Mouse (Mus musculus) E14TG2a.4 (cell line): ENCODE measurements around the gene Nrp2.

Source experiments
- H3K27me3 ChIP-seq: 2 replicates; pipeline ENCODE4 v1.6.1; 2014; ENCODE audit warnings: low read length, control low read depth; ENCODE audit not compliant: insufficient read depth
- H3K36me3 ChIP-seq: 2 replicates; pipeline ENCODE4 v1.6.1; 2014; ENCODE audit warnings: low read length, control low read depth; ENCODE audit not compliant: insufficient read depth
- H3K4me1 ChIP-seq: replicated peaks from 2 replicates; pipeline ENCODE4 v1.6.1; 2014; ENCODE audit warnings: low read depth, low read length, control low read depth
- H3K4me3 ChIP-seq: replicated peaks from 2 replicates; pipeline ENCODE4 v1.5.1; 2014; ENCODE audit warnings: mild to moderate bottlenecking, low read length
- H3K9me3 ChIP-seq: 2 replicates; pipeline ENCODE4 v1.6.1; 2014; ENCODE audit warnings: low read length, control low read depth
- CTCF ChIP-seq: conservative IDR thresholded peaks from 2 replicates; pipeline ENCODE4 v1.5.1; 2014; ENCODE audit warnings: low read length
- NANOG ChIP-seq: IDR thresholded peaks from 2 replicates; pipeline ENCODE4 v1.6.1; 2014; ENCODE audit warnings: borderline replicate concordance, low read length, mixed read lengths
- POU5F1 ChIP-seq: IDR thresholded peaks from 2 replicates; pipeline ENCODE4 v1.6.1; 2014; ENCODE audit warnings: low read length, borderline replicate concordance

The Nrp2 gene

GRCm38 (mm10) chr1:62853362-62853761 lies 150.3 kb downstream of the Nrp2 start:
- H3K27me3 ChIP-seq = no peaks in the 10 kb centered on the region
- TF ChIP-seq NANOG (no peak), POU5F1 (no peak), CTCF (no peak)
- H3K4me3 ChIP-seq = no peak overlapping the region
- no peaks in the 10 kb centered on the region for H3K9me3 ChIP-seq
- H3K4me1 ChIP-seq = no peaks in the 10 kb centered on the region
- no peaks in the 10 kb centered on the region for H3K36me3 ChIP-seq

GRCm38 (mm10) chr1:62853996-62854395 lies 150.9 kb downstream of the Nrp2 start:
- Histone ChIP-seq H3K9me3 (no peaks in the 10 kb centered on the region), H3K36me3 (no peaks in the 10 kb centered on the region), H3K4me3 (no peak overlapping the region), H3K4me1 (no peaks in the 10 kb centered on the region), H3K27me3 (no peaks in the 10 kb centered on the region)
- TF ChIP-seq NANOG (no peak), POU5F1 (no peak), CTCF (no peak)

- Histone ChIP-seq H3K4me3 (no peak overlapping the region), H3K27me3 (no peaks in the 10 kb centered on the region), H3K36me3 (no peaks in the 10 kb centered on the region), H3K4me1 (no peaks in the 10 kb centered on the region), H3K9me3 (no peaks in the 10 kb centered on the region)
- TF ChIP-seq POU5F1 = no peak
- no peak for TF ChIP-seq CTCF
- no peak for TF ChIP-seq NANOG
These were observed 156.0 kb downstream of the Nrp2 start for GRCm38 (mm10) chr1:62859098-62859497.

GRCm38 (mm10) chr1:62859556-62860300 lies 156.6 kb downstream of the Nrp2 start:
- H3K4me3 ChIP-seq = no peak overlapping the region
- no peaks in the 10 kb centered on the region for H3K36me3 ChIP-seq
- H3K4me1 ChIP-seq = no peaks in the 10 kb centered on the region
- TF ChIP-seq POU5F1 (no peak), NANOG (no peak), CTCF (no peak)
- H3K27me3 ChIP-seq = no peaks in the 10 kb centered on the region
- no peaks in the 10 kb centered on the region for H3K9me3 ChIP-seq

DNA sequence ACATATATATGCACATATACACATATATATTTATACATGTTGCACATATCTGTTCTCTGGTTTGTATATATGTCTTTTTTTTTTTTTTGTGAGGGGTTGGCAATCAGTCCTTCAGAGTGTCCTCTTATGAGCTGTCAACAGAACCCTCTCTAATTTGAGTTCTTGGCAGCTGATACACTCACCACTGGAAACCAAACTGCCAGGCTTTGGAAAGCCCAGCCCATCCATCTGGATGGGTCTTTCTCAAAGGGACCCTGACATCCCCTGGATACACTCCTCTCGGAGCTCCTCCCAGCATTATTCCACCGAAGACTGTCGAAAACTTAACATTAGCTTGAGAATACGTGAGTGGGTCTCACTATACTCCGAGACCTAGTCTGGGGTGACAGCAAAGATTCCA lies 157.2 kb downstream of the Nrp2 start:
- no peak overlapping the region for H3K4me3 ChIP-seq
- no peaks in the 10 kb centered on the region for H3K4me1 ChIP-seq
- H3K27me3 ChIP-seq = no peaks in the 10 kb centered on the region
- H3K9me3 ChIP-seq = no peaks in the 10 kb centered on the region
- TF ChIP-seq POU5F1 = no peak
- no peak for TF ChIP-seq NANOG
- no peak for TF ChIP-seq CTCF
- no peaks in the 10 kb centered on the region for H3K36me3 ChIP-seq

- Histone ChIP-seq H3K36me3 (no peaks in the 10 kb centered on the region), H3K9me3 (no peaks in the 10 kb centered on the region), H3K27me3 (no peaks in the 10 kb centered on the region), H3K4me1 (no peaks in the 10 kb centered on the region), H3K4me3 (no peak overlapping the region)
- TF ChIP-seq CTCF = no peak
- TF ChIP-seq NANOG = no peak
- TF ChIP-seq POU5F1 = no peak
These were observed 157.7 kb downstream of the Nrp2 start for GRCm38 (mm10) chr1:62860788-62861187.
